Mouse (Mus musculus) hematopoietic stem cell, adult 5-6 weeks (primary cell): Measurements from ENCODE around the gene Tbc1d10a. TPM values are rescaled to one million over a fixed set of nuclear protein-coding genes. Genes with fewer than 3 reads are reported as not detected.
A peak's percentile ranks its signal among the peaks of the same experiment; 100 is the strongest.

Source experiments
- ATAC-seq, 2 experiments: fragments of 125-278 bp in 1 of 2; replicated peaks in 1 of 2; 2 replicates each; pipeline ENCODE4 v1.8.0; 2016 to 2017; ENCODE audit warnings: inconsistent platforms in 2 of 2, mild to moderate bottlenecking in 2 of 2, moderate number of reproducible peaks in 2 of 2, low read depth in 1 of 2, moderate TSS enrichment in 1 of 2; ENCODE audit not compliant: low FRiP score in 2 of 2, poor library complexity in 2 of 2, severe bottlenecking in 2 of 2, insufficient read depth in 1 of 2, low TSS enrichment in 1 of 2
- total RNA-seq: library from RNA; stranded (forward); fragments of 172-1452, 232-1000 nt; gene quantifications from 2 replicates; pipeline ENCODE4 v1.2.3, GENCODE M21; 2017

Gene Tbc1d10a
- total RNA-seq, 1 experiment from 2014 or later = 9.6 TPM

DNA sequence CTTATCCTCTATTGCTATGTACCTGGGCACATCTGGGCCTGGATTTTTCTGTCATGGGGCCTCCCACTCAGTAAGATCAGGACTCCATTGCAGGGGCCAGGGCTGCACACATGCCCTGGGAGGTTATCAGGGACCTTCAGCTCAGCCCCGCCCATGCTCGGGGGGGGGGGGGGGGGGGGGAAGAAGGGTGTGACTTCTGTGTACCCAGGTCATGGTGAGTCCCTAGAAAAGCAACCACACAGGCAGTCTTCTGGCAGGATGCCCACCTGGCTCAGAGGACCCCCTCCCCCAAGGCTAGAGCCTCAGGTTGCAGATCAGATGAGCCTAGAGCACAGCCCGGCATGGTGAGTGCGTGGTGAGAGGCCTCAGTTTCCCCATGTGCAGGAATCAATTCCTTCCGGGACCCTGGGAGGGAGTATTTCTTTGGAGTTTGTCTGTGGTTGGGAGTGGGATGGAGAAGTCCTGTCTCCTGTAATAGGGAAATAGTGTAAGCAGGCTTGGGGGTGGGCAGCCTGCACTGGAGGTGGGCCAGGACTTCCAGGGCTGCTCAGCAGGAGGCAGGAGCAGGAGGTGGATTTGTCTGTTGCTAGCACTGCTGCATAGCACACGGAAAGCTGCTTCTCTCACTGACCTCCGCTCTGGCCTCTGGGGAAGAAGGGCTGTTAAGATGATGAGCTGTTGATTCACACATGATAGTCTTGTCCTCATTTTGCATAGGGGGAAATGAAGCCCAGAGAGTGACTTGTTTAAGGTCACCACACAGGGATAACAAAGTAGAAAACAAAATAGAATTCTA lies 37.0 kb downstream of the Tbc1d10a start:
- no peak for ATAC-seq

DNA sequence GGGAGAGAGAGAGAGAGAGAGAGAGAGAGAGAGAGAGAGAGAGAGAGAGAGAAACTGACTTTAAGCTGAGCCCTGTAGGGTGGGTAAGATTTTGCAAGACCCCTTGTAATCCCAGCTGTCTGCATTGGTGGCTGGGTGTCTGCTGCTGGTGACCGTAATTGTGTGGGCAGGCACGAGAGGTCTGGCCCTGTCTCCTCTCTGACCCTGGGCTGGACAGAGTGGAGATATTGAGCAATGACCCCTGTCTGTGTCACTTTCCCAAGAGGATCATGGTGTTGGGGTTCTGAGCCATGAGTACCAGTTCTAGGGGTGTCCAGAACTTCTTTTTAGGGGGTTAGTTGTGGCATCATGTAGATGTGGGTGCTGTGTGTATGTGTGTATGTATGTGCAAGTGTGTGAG lies 37.6 kb downstream of the Tbc1d10a start:
- ATAC-seq = no peak

GRCm38 (mm10) chr11:4226569-4227325 lies 40.2 kb downstream of the Tbc1d10a start:
- no peak for ATAC-seq

- ATAC-seq = no peak
Measured at GRCm38 (mm10) chr11:4228463-4228862, 41.9 kb downstream of the Tbc1d10a start.

GRCm38 (mm10) chr11:4229841-4230240 lies 43.3 kb downstream of the Tbc1d10a start:
- no peak for ATAC-seq

GRCm38 (mm10) chr11:4231435-4231834 lies 44.8 kb downstream of the Tbc1d10a start:
- ATAC-seq = peak in 1 of 2 experiments; percentile 8; a peak in 1 of 4 replicates

DNA sequence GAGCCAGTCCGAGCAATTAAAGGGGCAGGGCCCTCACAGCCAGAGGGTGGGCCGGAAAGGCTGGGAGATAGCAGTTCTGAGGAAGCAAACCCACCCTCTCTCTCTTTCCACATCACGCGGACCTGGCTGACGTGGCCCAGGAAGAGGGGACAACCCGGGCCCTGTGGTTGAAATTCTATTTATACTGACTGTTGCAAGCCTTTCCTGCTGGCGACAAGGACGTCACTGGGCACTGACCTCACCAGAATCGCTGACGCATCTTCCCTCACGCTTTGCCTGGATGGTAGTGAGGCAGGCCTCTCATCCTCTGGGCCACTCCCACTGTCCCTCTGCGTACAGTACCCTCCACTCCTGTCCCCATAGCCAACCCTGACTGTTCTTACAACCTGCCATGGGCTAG lies 46.1 kb downstream of the Tbc1d10a start:
- peak; percentile 30 to 53; a peak in 3 of 4 replicates for ATAC-seq

DNA sequence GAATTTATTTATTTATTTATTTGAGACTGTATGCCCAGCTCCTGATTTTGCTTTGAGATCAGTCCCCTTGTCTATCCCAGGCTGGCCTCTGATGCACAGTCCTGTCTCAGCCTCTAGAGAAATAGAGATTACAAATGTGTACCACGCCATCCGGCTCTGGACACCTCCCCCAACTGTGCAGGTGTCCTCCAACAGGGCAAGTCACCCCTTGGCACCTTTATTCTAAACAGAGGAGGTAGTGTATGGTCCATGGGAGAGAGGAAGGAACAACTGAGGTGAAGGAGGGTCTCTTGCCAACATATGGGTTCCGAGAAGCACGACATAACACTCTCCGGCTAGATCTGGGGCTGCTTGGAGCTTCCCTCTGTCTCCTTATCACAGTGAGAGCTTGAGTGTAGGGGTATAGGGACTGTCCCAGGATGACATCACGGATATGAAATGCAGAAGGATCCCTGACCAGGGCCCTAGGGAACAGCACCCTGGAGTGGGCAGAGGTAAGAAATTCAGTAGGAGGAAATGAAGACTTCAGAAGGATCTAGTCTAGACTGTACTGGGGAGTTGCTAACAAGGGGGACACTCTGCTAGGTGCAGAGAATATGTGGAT lies 48.6 kb downstream of the Tbc1d10a start:
- ATAC-seq = no peak

GRCm38 (mm10) chr11:4235665-4236545 lies 49.3 kb downstream of the Tbc1d10a start, which contains the start of gene Osm:
Osm (plus strand) TSS chr11:4236420.
- ATAC-seq = no peak; a peak in 1 of 4 replicates

- peak; percentile 9 to 40; a peak in 2 of 4 replicates for ATAC-seq
Measured at GRCm38 (mm10) chr11:4236546-4237067, 50.0 kb downstream of the Tbc1d10a start.

- ATAC-seq = peak; percentile 50 to 65
Measured at GRCm38 (mm10) chr11:4237389-4237912, 50.9 kb downstream of the Tbc1d10a start.

DNA sequence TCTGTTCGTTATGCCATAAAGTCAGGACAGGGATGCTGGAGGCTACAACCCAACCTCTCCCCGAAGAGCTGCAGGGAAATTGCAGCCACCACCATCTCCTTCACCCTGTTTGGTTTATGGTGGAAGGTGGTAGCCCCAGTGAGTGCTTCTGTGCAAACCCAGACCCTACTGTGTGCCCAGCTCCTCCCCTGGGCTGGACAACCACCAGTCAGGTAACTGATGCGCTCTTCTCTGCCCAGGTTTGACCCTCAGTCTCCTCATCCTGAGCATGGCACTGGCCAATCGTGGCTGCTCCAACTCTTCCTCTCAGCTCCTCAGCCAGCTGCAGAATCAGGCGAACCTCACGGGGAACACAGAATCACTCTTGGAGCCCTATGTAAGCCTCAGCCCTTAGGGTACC lies 51.6 kb downstream of the Tbc1d10a start:
- no peak for ATAC-seq

DNA sequence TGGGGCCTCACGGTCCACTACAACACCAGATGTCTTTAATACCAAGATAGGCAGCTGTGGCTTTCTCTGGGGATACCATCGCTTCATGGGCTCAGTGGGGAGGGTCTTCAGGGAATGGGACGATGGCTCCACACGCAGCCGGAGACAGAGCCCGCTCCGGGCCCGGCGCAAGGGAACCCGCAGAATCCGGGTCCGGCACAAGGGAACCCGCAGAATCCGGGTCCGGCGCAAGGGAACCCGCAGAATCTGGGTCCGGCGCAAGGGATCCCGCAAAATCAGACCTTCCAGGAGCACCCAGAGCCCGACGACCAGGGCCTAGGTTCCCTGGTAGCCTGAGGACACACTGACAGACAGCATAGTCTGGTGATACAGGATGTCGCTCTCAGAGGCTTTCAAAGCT lies 53.1 kb downstream of the Tbc1d10a start:
- ATAC-seq = no peak

GRCm38 (mm10) chr11:4240151-4240550 lies 53.6 kb downstream of the Tbc1d10a start:
- 0 out of 4 replicates have a peak, but pooled peaks of 1 of the 2 experiments have one; percentile 18 for ATAC-seq

DNA sequence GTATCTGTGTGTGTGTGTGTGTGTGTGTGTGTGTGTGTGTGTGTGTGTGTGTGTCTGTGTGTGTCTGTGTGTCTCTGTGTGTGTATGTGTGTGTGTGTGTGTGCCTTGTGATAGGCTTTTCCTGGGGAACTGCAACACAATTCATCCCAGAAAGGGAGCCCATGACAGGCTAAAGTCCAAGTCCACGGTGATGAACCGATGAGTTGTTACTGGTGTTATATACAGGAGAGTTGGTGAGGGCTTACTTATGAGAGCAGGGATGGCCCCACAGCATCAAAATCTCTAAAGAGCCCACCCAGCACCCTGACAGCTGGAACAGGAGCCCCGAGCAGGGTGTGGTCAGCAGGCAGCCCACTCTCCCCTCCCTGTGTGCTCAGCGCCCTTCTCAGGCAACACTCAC lies 54.6 kb downstream of the Tbc1d10a start:
- no peak for ATAC-seq

DNA sequence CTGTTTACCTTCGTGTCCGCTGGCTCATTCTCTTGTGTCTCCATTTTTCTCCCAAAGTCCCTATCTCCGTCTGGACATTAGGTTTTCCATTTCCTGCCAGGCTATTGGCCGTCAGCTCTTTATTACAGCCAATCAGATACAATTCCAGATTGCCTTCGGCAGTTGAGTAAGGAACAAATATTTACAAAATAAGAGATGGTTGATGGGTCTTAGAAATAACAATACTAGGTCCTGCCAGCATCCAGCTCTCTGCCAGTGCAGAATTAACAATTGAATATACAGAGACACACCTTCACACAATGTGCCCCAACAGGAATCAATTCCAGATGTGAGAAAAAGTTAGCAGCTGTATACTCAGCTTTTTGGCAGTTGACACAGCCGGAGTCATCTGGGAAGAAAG lies 59.5 kb downstream of the Tbc1d10a start:
- ATAC-seq = no peak

- ATAC-seq = no peak
Measured at GRCm38 (mm10) chr11:4246623-4247022, 60.0 kb downstream of the Tbc1d10a start.
